Mouse (Mus musculus) E14TG2a.4 (cell line): ENCODE measurements at regions not wholly inside any gene's neighbourhood (a gene's known extent, or its start where the extent isn't known, plus 50 kb on each side); places are given as distances from the start of the nearest gene placed in this dataset.
A peak's percentile ranks its signal among the peaks of the same experiment; 100 is the strongest.

Experiments used
- H3K27me3 ChIP-seq: 2 replicates; pipeline ENCODE4 v1.6.1; 2014; ENCODE audit warnings: low read length, control low read depth; ENCODE audit not compliant: insufficient read depth
- H3K36me3 ChIP-seq: 2 replicates; pipeline ENCODE4 v1.6.1; 2014; ENCODE audit warnings: low read length, control low read depth; ENCODE audit not compliant: insufficient read depth
- H3K4me1 ChIP-seq: replicated peaks from 2 replicates; pipeline ENCODE4 v1.6.1; 2014; ENCODE audit warnings: low read depth, low read length, control low read depth
- H3K4me3 ChIP-seq: replicated peaks from 2 replicates; pipeline ENCODE4 v1.5.1; 2014; ENCODE audit warnings: mild to moderate bottlenecking, low read length
- H3K9me3 ChIP-seq: 2 replicates; pipeline ENCODE4 v1.6.1; 2014; ENCODE audit warnings: low read length, control low read depth
- CTCF ChIP-seq: conservative IDR thresholded peaks from 2 replicates; pipeline ENCODE4 v1.5.1; 2014; ENCODE audit warnings: low read length
- NANOG ChIP-seq: IDR thresholded peaks from 2 replicates; pipeline ENCODE4 v1.6.1; 2014; ENCODE audit warnings: borderline replicate concordance, low read length, mixed read lengths
- POU5F1 ChIP-seq: IDR thresholded peaks from 2 replicates; pipeline ENCODE4 v1.6.1; 2014; ENCODE audit warnings: low read length, borderline replicate concordance

- TF ChIP-seq POU5F1 (no peak), CTCF (no peak), NANOG (no peak)
- H3K36me3 ChIP-seq, result peaks cover 58% of the 10 kb centered on the region
- peaks cover 46% of the 10 kb centered on the region for H3K4me1 ChIP-seq
- no peak overlapping the region for H3K4me3 ChIP-seq
- no peaks in the 10 kb centered on the region for H3K9me3 ChIP-seq
- no peaks in the 10 kb centered on the region for H3K27me3 ChIP-seq
Observed at GRCm38 (mm10) chr4:101350222-101350621, 68.9 kb upstream of the Ak4 start.

GRCm38 (mm10) chr4:101349413-101349812 lies 69.7 kb upstream of the Ak4 start:
- no peaks in the 10 kb centered on the region for H3K9me3 ChIP-seq
- TF ChIP-seq NANOG (no peak), POU5F1 (no peak), CTCF (peak; percentile 66)
- no peaks in the 10 kb centered on the region for H3K27me3 ChIP-seq
- peaks cover 38% of the 10 kb centered on the region for H3K4me1 ChIP-seq
- H3K36me3 ChIP-seq, result peaks cover 62% of the 10 kb centered on the region
- no peak overlapping the region for H3K4me3 ChIP-seq

- H3K4me1 ChIP-seq, result peaks cover 21% of the 10 kb centered on the region
- TF ChIP-seq NANOG, result no peak
- TF ChIP-seq CTCF, result no peak
- TF ChIP-seq POU5F1, result no peak
- H3K4me3 ChIP-seq, result no peak overlapping the region
- 0 out of 2 replicates have a peak, but pooled peaks cover 3% of the 10 kb centered on the region for H3K9me3 ChIP-seq
- peaks cover 64% of the 10 kb centered on the region for H3K36me3 ChIP-seq
- no peaks in the 10 kb centered on the region for H3K27me3 ChIP-seq
Observed at GRCm38 (mm10) chr4:101347309-101347708, 71.8 kb upstream of the Ak4 start.

- 0 out of 2 replicates have a peak, but pooled peaks cover 3% of the 10 kb centered on the region for H3K9me3 ChIP-seq
- no peaks in the 10 kb centered on the region for H3K27me3 ChIP-seq
- peaks cover 40% of the 10 kb centered on the region for H3K36me3 ChIP-seq
- no peaks in the 10 kb centered on the region for H3K4me1 ChIP-seq
- TF ChIP-seq CTCF, result no peak
- TF ChIP-seq NANOG, result no peak
- no peak for TF ChIP-seq POU5F1
- H3K4me3 ChIP-seq, result no peak overlapping the region
Observed at GRCm38 (mm10) chr4:101342071-101342762, 76.9 kb upstream of the Ak4 start.

DNA sequence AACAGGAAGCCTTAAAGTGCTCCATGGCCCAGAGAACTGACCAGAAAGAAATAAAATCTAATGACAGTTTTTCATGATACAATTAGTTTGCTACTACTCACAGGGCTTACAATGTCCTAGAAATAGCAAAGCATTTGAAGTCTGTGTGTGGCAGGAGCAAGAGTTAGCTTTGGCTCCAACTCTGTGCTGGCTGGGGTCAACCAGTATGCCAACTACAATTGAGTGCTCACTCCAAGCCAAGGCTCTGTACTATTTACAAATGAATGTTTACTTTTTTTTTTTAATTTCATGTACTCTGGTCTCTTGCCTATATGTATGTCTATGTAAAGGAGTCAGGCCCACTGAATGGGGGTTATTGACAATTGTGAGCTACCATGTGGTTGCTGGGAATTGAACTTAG lies 75.7 kb upstream of the Jak1 start:
- Histone ChIP-seq H3K4me3 (no peak overlapping the region), H3K9me3 (0 out of 2 replicates have a peak, but pooled peaks cover 3% of the 10 kb centered on the region), H3K36me3 (peaks cover 25% of the 10 kb centered on the region), H3K27me3 (no peaks in the 10 kb centered on the region), H3K4me1 (no peaks in the 10 kb centered on the region)
- TF ChIP-seq POU5F1 (no peak), NANOG (no peak), CTCF (no peak)

DNA sequence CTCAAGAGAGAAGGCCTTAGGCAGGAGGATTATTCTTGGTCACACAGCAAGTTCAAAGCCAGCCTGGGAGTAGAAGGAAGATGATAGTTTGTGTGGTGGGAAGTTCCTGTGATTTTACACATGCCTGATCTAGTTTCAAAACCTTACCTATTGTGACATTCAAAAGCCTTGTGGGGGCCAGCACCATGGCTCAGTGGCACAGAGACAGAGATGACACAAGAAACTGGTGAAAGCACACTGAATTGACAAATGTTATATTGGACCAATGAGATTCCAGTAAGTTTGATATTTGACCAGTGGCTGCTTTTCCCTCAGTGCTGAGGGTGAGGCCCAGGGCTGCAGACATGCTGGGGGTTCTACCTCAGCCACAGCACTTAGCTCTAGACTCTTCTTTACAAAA lies 73.1 kb upstream of the Jak1 start:
- TF ChIP-seq NANOG (no peak), POU5F1 (no peak), CTCF (no peak)
- Histone ChIP-seq H3K36me3 (peaks cover 6% of the 10 kb centered on the region), H3K27me3 (no peaks in the 10 kb centered on the region), H3K4me3 (no peak overlapping the region), H3K9me3 (no peaks in the 10 kb centered on the region), H3K4me1 (no peaks in the 10 kb centered on the region)

- Histone ChIP-seq H3K4me1 (no peaks in the 10 kb centered on the region), H3K9me3 (no peaks in the 10 kb centered on the region), H3K27me3 (no peaks in the 10 kb centered on the region), H3K36me3 (peaks cover 6% of the 10 kb centered on the region), H3K4me3 (no peak overlapping the region)
- TF ChIP-seq NANOG (no peak), POU5F1 (no peak), CTCF (no peak)
Observed at GRCm38 (mm10) chr4:101336811-101337210, 71.7 kb upstream of the Jak1 start.

DNA sequence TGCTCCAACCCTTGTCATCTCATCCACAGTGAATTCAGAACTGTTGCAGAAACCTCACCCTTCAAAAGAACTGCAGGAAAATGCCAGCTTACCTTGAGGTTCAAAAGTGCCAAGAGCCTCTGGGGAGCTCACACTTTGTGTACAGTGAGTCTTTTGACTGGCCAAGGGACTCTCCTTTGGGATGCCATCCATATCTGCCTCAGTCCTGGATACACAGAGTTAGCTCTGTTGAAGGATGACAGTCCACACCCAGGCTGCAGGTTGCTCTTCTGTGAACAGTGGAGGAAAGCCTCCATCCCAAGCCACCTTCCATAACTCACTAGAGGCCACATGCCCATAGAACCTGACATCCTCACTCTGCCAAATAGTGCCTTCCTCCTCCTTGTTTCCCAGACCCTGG lies 71.3 kb upstream of the Jak1 start:
- no peak for TF ChIP-seq CTCF
- no peak for TF ChIP-seq NANOG
- no peak for TF ChIP-seq POU5F1
- Histone ChIP-seq H3K4me3 (no peak overlapping the region), H3K36me3 (peaks cover 6% of the 10 kb centered on the region)

GRCm38 (mm10) chr4:101333868-101334267 lies 68.8 kb upstream of the Jak1 start:
- no peaks in the 10 kb centered on the region for H3K9me3 ChIP-seq
- H3K27me3 ChIP-seq, result no peaks in the 10 kb centered on the region
- H3K36me3 ChIP-seq, result no peaks in the 10 kb centered on the region
- H3K4me3 ChIP-seq, result no peak overlapping the region
- H3K4me1 ChIP-seq, result peaks cover 15% of the 10 kb centered on the region
- TF ChIP-seq CTCF (no peak), NANOG (no peak), POU5F1 (no peak)

More for the DNA sequence above, 71.3 kb upstream of the Jak1 start:
- Histone ChIP-seq H3K4me1 (no peaks in the 10 kb centered on the region), H3K27me3 (no peaks in the 10 kb centered on the region), H3K9me3 (no peaks in the 10 kb centered on the region)
